Mouse (Mus musculus) G1E-ER4 (cell line): ENCODE results near the gene Zfp583. TPM values are rescaled to one million over a fixed set of nuclear protein-coding genes. Genes with fewer than 3 reads are reported as not detected.

ENCODE experiments used
- GATA1 ChIP-seq: IDR thresholded peaks from one replicate; pipeline ENCODE4 v1.8.0; 2012; ENCODE audit warnings: low read length, inconsistent platforms
- polyA plus RNA-seq: library from polyadenylated mRNA; stranded (reverse); fragments of >175 nt; gene quantifications from 2 replicates; pipeline ENCODE4 v1.2.3, GENCODE M21; 2012

Gene Zfp583
- polyA plus RNA-seq, 1 experiment, result not detected

DNA sequence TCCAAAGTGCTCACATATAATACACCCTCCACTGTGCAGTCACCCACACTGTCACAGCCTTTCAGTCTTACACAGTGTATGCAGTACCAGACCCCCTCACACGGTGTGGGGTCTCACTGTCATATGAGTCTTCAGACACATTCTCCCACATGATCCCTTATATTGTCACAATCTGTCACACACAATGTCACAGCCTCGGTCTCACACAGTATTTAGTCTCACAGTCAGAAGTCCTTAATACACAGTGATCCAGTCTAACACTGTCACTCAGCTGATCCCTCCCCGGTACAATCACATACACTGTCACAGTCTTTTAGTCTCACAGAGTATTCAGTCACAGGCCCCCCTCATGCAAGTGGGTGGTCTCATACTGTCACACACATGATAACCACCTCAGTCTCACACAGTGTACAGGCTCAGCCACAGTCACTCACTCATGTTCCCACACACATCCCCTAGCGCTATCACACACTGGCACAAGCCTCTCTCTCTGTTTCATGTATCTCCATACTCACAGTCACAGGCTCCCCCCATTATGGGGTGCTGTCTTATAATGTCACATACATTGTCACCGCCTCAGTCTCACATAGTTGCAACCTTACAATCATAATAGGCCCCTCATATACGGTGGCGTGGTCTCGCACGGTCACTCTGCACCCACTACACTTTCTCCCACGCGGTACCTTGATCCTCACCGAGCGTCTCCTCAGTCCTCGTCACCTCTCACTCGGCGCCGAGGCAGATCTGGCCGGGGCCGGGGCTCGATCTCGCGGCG, 440 bp downstream of the Zfp583 start:
- TF ChIP-seq GATA1, result no peak

DNA sequence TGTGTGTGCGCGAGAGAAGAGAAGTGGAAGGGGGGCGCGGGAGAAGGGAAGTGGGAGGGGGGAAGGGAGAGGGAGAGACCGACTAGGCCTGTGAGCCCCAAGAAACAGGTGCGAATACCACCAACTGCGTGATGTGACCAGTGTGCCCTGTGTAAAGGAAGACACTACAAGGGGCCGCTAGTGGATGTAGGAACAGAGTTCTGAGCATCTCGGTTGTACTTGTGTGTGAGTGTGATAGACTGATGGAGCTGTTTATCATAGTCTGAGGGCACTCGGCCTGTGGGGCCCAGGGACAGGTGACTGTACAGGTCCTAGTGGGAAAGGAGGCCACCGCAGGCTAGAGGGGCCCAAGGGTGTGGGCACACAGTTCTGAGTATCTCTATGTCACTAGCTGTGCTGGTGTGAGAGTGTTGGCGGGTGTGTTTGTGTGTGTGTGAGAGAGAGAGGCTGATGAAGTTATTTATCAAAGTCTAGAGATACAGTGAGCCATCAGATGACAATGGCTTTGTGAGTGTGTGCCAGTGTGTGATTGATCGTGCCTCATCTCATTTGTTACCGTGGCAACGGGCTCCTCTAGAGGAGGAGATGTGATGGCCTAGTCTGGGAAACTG, 44.1 kb downstream of the Zfp583 start:
- no peak for TF ChIP-seq GATA1

DNA sequence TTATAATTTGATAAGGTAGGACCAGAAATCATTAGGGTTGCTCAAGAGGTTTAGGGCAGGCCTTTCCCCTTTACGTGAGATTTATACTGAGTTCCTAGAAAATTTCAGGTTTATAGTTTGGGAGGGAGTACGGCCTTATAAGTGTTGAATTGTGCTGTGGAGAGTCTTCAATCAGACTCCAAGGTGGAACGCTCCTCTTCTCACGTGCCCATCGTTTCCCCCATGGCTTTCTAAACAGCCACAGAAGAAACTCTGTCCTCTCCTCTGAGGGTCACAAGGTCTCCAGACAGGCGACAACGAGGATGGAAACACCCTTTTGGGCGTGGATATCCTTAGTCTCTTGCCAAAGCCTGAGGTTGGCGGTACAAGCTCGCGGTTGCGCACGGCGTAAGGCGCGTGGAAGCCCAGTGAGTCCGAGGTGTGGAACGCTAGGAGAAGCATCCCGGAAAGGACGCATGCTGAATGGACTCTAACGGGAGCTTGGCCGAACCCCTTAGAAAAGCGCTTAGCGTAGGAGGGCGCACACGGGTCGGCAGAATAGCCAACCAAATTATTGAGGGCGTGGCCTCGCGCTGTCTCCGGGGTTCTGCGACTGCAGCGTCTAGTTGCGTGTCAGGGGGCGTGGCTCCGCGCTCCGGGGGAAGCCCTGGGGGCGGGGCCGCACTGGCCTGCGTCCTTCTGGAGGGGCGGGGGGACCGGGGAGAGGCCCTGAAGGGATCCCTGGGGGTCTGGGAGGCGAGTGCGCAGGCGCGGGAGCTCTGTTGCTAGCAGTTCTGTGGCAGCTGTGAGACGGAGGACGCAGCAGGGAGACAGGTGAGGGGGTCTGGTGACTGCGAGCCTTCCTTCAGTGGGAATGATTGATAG, 45.0 kb downstream of the Zfp583 start, which contains the start of gene Zfp667:
Zfp667 (plus strand) TSS at position 738 of the 864 bp plus-strand sequence.
- TF ChIP-seq GATA1, result no peak

DNA sequence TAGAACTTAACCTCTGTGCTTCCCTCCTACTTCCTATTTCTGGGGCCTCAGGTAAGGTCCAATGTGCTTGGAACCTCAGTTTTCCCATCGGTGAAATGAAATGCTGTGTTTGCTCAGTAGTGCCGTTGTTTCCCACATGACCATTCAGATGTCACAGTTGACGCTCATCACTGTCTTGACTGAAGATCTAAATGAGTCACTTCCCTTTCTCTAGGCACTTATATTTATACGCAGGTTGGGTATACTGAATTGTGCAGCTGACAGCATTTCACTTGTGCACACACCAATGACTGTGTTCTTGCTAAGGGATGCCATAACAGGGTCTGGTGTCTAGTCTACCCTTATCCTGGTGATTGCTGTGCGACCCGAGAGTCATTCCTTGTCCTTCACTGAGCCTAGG, 45.7 kb downstream of the Zfp583 start:
- TF ChIP-seq GATA1, result no peak

DNA sequence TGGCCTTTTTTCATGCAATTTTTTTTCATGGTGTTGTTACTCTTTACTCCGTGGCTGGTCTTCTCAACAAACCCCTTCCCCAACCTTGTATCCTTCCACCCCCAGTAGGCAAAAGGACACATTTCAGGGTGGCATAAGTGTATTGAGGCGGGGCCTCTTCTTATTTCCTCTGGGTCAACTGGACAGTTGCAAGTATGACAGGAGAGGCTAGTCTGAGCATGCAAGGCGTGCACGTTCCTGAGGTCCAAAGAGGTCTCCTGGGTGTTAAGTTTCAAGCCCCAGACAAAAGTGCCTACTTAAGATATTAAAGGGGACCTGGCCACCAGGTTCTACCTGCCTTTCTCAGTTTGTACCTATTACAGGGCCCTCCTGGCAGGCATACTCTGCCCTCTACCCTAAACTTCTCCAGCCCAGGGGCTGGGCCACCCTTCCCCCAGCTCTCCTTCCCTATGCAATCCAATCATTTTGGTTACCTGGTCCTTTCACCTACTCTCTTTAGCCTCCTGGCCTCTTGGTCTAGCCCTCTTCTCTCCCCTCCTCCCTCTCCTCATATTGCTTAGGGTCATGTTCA, 46.6 kb downstream of the Zfp583 start:
- no peak for TF ChIP-seq GATA1

DNA sequence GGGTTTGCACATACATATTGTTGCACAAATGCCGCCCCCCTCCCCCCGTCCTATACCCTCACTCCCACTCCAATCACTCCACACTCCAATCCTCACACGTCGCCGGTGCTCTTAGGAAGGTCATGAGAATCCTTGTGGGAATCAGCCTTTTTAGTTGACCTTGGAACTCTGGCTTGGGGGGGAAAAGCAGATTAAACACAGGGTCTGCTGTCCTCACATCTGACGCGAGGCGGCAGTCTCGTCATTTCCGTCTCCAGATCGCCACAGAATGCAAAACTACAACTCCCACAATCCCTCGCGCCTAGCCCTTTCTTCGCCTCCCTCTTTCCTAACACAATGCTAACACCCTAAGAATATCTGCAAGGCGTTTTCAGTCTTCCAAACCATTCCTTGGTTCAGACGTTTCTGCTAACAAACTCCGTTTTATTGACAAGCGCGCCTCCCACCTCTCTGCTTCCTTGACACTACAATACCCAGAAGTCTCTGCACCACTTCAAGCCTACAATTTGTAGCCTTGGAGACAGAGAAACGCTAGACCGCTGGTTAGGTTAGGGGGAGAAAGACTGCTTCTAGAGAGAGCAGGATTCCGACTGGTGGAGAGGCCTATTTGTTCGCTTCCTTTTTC, 47.5 kb downstream of the Zfp583 start:
- no peak for TF ChIP-seq GATA1

DNA sequence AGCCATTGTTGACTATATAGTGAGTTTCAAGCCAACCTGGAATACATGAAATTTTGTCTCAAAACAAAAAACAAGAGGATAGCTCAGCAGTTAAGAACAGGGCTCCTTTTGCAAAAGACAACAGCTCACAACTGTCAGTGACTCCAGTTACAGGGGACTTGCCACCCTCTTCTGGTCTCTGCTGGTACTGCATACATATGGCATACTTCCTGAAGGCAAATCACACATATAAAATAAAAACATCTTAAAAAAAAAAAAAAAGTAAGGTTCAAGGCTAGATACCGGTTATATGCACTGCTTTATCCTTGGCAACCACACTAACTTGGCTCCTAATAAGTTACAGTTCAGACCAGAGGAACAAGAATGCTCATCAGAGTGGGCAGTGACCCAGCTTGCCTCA, 48.3 kb downstream of the Zfp583 start:
- TF ChIP-seq GATA1, result no peak

DNA sequence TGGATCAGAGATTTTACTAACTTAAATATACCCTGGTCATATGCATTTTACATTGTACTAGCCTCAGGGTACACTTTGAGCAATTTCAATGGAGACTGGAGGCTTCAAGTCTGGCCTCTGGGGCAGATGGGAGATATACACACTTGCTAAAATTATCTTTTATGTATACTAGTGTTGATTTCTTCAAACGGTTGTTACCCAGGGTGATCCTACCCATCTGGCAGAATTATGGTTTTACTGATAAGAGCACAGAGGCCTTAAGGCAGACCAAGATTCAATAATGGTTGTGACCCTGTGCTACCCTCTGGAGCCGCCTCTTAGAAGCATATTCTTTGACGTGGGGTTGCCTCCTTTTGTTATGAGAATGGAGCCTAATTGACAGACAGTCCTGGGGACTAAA, 53.2 kb downstream of the Zfp583 start:
- peak; percentile 44 for TF ChIP-seq GATA1

DNA sequence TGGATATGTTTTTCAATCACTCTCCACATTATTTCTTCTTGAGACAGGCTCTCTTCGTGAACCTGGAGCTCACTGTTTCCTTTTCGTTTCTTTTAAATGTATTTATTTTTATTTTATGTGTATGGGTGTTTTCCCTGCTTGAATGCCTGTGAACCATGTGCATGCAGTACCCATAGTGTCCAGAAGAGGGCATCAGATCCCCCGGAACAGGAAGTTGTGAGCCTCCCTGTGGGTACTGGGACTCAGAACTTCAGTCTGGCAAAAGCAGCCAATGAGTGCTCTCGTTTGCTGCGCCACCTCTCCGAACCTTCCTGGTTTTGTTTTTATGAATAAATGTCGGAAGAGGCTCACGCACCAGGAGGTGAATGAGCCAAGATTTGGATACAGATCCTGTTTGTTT, 65.4 kb downstream of the Zfp583 start:
- no peak for TF ChIP-seq GATA1

Other genes with a start within 250 kb of the Zfp583 start
- gene Zfp787, start 175.3 kb downstream of the Zfp583 start, polyA plus RNA-seq, result 63.8 and 69.9 TPM in 2 replicates
- gene Zfp444, start 159.1 kb downstream of the Zfp583 start, polyA plus RNA-seq, result 68.9 and 81.1 TPM in 2 replicates
- not detected in 2 replicates for gene Galp, start 134.2 kb downstream of the Zfp583 start, polyA plus RNA-seq
- not detected in 2 replicates for gene Zscan5b, start 109.0 kb downstream of the Zfp583 start, polyA plus RNA-seq
- not detected in 2 replicates for gene Epp13, start 78.6 kb downstream of the Zfp583 start, polyA plus RNA-seq
- gene Zfp667, start 44.7 kb downstream of the Zfp583 start, polyA plus RNA-seq, result 0.16 and 1.4 TPM in 2 replicates
- not detected in 2 replicates for gene Gm3854, start 12.5 kb upstream of the Zfp583 start, polyA plus RNA-seq
- 0.02 TPM in 1 of 2 replicates, not detected in the other for gene Zfp78, start 32.0 kb upstream of the Zfp583 start, polyA plus RNA-seq
- gene Zfp28, start 52.0 kb upstream of the Zfp583 start, polyA plus RNA-seq, result 0.64 and 0.66 TPM in 2 replicates
- not detected in 2 replicates for gene Smim17, start 67.4 kb upstream of the Zfp583 start, polyA plus RNA-seq
- gene Gm20715, start 79.0 kb upstream of the Zfp583 start, polyA plus RNA-seq, result not detected in 2 replicates
- not detected in 2 replicates for gene Olfr1344, start 107.4 kb upstream of the Zfp583 start, polyA plus RNA-seq
- not detected in 2 replicates for gene Olfr1336, start 124.9 kb upstream of the Zfp583 start, polyA plus RNA-seq
- not detected in 2 replicates for gene Olfr1346, start 135.8 kb upstream of the Zfp583 start, polyA plus RNA-seq
- not detected in 2 replicates for gene Olfr5, start 155.7 kb upstream of the Zfp583 start, polyA plus RNA-seq
- not detected in 2 replicates for gene Olfr1347, start 168.5 kb upstream of the Zfp583 start, polyA plus RNA-seq
- gene Olfr1348, start 177.5 kb upstream of the Zfp583 start, polyA plus RNA-seq, result not detected in 2 replicates
- gene Olfr1349, start 191.7 kb upstream of the Zfp583 start, polyA plus RNA-seq, result not detected in 2 replicates
- gene Olfr1350, start 233.6 kb upstream of the Zfp583 start, polyA plus RNA-seq, result not detected in 2 replicates